Mouse (Mus musculus) hindbrain, embryonic 14.5 days (tissue): ENCODE results near the gene Tbc1d22a. TPM values are rescaled to one million over a fixed set of nuclear protein-coding genes. Genes with fewer than 3 reads are reported as not detected.

Source experiments
- ATAC-seq: fragments of 200-750 bp; cut with Nextera tagmentation; 2 replicates; pipeline ENCODE4 v1.8.0; 2017; ENCODE audit warnings: moderate number of reproducible peaks, mild to moderate bottlenecking, moderate TSS enrichment, moderate library complexity; ENCODE audit not compliant: low FRiP score
- DNase-seq: peaks from one replicate; pipeline ENCODE4 v3.0.0-alpha.2; 2015; ENCODE audit warnings: low spot score
- H3K27ac ChIP-seq: fragments of 300-500 bp; sonication (generic); 2 replicates; pipeline ENCODE4 v1.5.1; 2014; ENCODE audit warnings: mild to moderate bottlenecking, moderate library complexity
- H3K27me3 ChIP-seq: fragments of 300-500 bp; sonication (generic); 2 replicates; pipeline ENCODE4 v1.6.1; 2014; ENCODE audit warnings: mild to moderate bottlenecking, low read length, mixed read lengths; ENCODE audit not compliant: control insufficient read depth, insufficient read depth
- H3K36me3 ChIP-seq: fragments of 300-500 bp; sonication (generic); replicated peaks from 2 replicates; pipeline ENCODE4 v1.6.1; 2014; ENCODE audit not compliant: control insufficient read depth, insufficient read depth
- H3K4me1 ChIP-seq: fragments of 300-500 bp; sonication (generic); replicated peaks from 2 replicates; pipeline ENCODE4 v1.6.1; 2014; ENCODE audit warnings: antibody characterized with exemption, low read length, mixed read lengths; ENCODE audit not compliant: control insufficient read depth, insufficient read depth
- H3K4me2 ChIP-seq: fragments of 300-500 bp; sonication (generic); replicated peaks from 2 replicates; pipeline ENCODE4 v1.6.1; 2014; ENCODE audit warnings: mild to moderate bottlenecking, moderate library complexity
- H3K4me3 ChIP-seq: fragments of 300-500 bp; sonication (generic); replicated peaks from 2 replicates; pipeline ENCODE4 v1.5.1; 2014; ENCODE audit warnings: mild to moderate bottlenecking, low read length
- H3K9ac ChIP-seq: fragments of 300-500 bp; sonication (generic); 2 replicates; pipeline ENCODE4 v1.6.1; 2014
- H3K9me3 ChIP-seq: fragments of 300-500 bp; sonication (generic); 2 replicates; pipeline ENCODE4 v1.6.1; 2016; ENCODE audit warnings: low read length; ENCODE audit not compliant: control insufficient read depth
- WGBS: fragments of 180-500 bp; shearing (Covaris S2); extraction: QIAGEN DNeasy Blood & Tissue Kit; methylation state at CpG from one replicate; pipeline ENCODE4 v1.1.7; 2014; 5-methylcytosine and 5-hydroxymethylcytosine counted together
- polyA plus RNA-seq: library from polyadenylated mRNA; unstranded; fragments of >200 nt; fragmentation: Nextera tagmentation; extraction: Ambion mirVana; gene quantifications from 2 replicates; pipeline ENCODE4 v1.2.1, GENCODE M21; 2014

Tbc1d22a gene
- polyA plus RNA-seq, 1 experiment from 2014 or later = 10.7 TPM

DNA sequence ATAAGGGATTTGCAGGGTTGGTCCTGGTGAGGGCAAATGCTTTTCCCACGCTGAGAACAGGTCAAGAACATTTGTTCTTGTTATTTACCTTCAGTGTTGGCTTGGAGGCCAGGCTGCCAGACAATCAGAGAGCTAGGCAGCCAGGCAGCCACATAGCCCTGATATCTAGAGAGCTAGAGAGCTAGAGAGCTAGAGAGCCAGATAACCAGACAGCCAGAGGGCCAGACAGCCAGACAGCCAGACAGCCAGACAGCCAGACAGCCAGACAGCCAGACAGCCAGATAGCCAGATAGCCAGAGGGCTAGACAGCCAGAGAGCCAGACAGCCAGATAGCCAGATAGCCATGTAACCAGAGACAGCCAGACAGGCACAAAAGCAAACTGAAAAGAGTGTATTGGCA is 208.6 kb downstream of the Tbc1d22a start:
- no peak overlapping the region for H3K27ac ChIP-seq
- no peak overlapping the region for H3K4me2 ChIP-seq
- 74% methylated on average over 1 of the region's 1 CpGs for WGBS
- no peaks in the 10 kb centered on the region for H3K36me3 ChIP-seq
- no peak for ATAC-seq
- peaks cover 13% of the 10 kb centered on the region for H3K4me1 ChIP-seq
- H3K9ac ChIP-seq = no peak overlapping the region
- DNase-seq = no peak
- no peaks in the 10 kb centered on the region for H3K27me3 ChIP-seq
- H3K9me3 ChIP-seq = no peaks in the 10 kb centered on the region
- H3K4me3 ChIP-seq = no peak overlapping the region

- Histone ChIP-seq H3K27me3 (no peaks in the 10 kb centered on the region), H3K4me3 (no peak overlapping the region), H3K4me1 (peaks cover 9% of the 10 kb centered on the region), H3K4me2 (no peak overlapping the region), H3K27ac (no peak overlapping the region), H3K36me3 (no peaks in the 10 kb centered on the region), H3K9ac (no peak overlapping the region), H3K9me3 (no peaks in the 10 kb centered on the region)
- ATAC-seq (no peak), DNase-seq (no peak)
- 69% methylated on average over 2 of the region's 2 CpGs for WGBS
Measured at GRCm38 (mm10) chr15:86423884-86424283, 209.6 kb downstream of the Tbc1d22a start.

DNA sequence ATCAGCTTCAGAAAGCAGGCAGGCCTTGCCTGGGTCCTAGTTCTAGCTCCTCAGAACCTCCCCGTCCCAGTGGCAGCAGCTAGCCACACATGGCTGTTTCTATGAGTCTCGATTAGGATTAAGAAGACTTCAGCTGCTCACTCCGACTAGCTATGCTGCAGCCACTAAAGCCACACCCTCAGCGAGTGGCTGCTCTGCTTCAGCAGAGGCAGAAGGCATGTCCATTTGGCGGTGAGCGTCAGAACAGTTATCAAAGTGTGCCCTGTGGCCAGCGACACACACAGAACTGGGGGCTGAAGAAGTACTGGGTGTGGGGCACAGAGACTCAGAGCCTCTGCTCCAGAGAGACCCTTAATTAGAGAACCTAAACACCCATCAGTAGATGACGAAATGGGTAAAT is 210.7 kb downstream of the Tbc1d22a start:
- WGBS = 69% methylated on average over 8 of the region's 8 CpGs
- no peak for DNase-seq
- H3K9me3 ChIP-seq = no peaks in the 10 kb centered on the region

DNA sequence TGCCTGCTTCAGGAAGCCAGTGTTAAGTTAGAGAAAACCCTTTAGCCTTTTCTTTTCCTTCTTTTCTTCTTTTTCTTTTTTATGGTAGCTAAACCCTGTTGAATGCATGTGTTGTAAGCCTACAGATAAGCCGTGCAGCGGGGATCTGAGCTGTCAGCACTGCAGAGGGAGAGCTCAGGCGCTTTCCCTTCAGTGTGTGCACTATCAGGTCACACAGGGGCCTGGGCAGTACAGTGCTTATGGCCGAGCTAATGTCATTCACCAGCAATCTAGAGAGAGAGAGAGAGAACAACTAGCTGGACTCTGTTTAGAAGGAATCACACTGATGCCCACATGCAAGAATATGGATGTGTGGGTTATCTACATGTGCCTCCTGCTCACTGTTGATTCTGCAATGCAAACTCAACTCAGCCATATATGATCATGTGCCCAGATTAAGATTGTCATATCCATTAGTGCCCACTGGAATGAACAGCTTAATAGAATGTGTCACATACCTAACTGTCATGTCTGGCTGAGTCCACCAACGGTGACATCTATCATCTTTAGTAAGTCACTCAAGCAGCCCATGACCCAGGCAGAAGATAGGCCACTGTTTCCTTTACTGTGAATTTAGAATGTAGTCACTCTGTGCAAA is 212.2 kb downstream of the Tbc1d22a start:
- no peaks in the 10 kb centered on the region for H3K27me3 ChIP-seq
- 76% methylated on average over 5 of the region's 5 CpGs for WGBS
- 0 out of 2 replicates have a peak, but pooled peaks cover 7% of the 10 kb centered on the region for H3K4me1 ChIP-seq
- H3K4me2 ChIP-seq = no peak overlapping the region
- no peak for ATAC-seq
- H3K4me3 ChIP-seq = no peak overlapping the region
- H3K9ac ChIP-seq = no peak overlapping the region
- H3K27ac ChIP-seq = no peak overlapping the region
- H3K9me3 ChIP-seq = no peaks in the 10 kb centered on the region
- no peak for DNase-seq
- H3K36me3 ChIP-seq = no peaks in the 10 kb centered on the region

More for the DNA sequence above, 210.7 kb downstream of the Tbc1d22a start:
- Histone ChIP-seq H3K4me1 (peaks cover 4% of the 10 kb centered on the region; the same call in 1 of the 2 replicates), H3K27me3 (no peaks in the 10 kb centered on the region), H3K9ac (no peak overlapping the region), H3K27ac (no peak overlapping the region), H3K4me2 (no peak overlapping the region), H3K36me3 (no peaks in the 10 kb centered on the region), H3K4me3 (no peak overlapping the region)
- ATAC-seq = no peak

- no peak overlapping the region for H3K27ac ChIP-seq
- H3K4me3 ChIP-seq = no peak overlapping the region
- H3K36me3 ChIP-seq = no peaks in the 10 kb centered on the region
- H3K9ac ChIP-seq = no peak overlapping the region
- 77% methylated on average over 4 of the region's 4 CpGs for WGBS
- H3K4me2 ChIP-seq = no peak overlapping the region
- H3K4me1 ChIP-seq = 0 out of 2 replicates have a peak, but pooled peaks cover 9% of the 10 kb centered on the region
- H3K9me3 ChIP-seq = no peaks in the 10 kb centered on the region
- no peak for DNase-seq
- no peaks in the 10 kb centered on the region for H3K27me3 ChIP-seq
- no peak for ATAC-seq
Measured at GRCm38 (mm10) chr15:86427439-86427838, 213.2 kb downstream of the Tbc1d22a start.

- no peak overlapping the region for H3K4me3 ChIP-seq
- no peak for DNase-seq
- no peak overlapping the region for H3K4me2 ChIP-seq
- peaks cover 18% of the 10 kb centered on the region; the same call in 1 of the 2 replicates for H3K4me1 ChIP-seq
- 71% methylated on average over 5 of the region's 5 CpGs for WGBS
- H3K27me3 ChIP-seq = no peaks in the 10 kb centered on the region
- ATAC-seq = no peak
- no peak overlapping the region for H3K9ac ChIP-seq
- no peaks in the 10 kb centered on the region for H3K9me3 ChIP-seq
- no peak overlapping the region for H3K27ac ChIP-seq
- H3K36me3 ChIP-seq = no peaks in the 10 kb centered on the region
Measured at GRCm38 (mm10) chr15:86428496-86428895, 214.2 kb downstream of the Tbc1d22a start.

- H3K36me3 ChIP-seq = no peaks in the 10 kb centered on the region
- H3K4me1 ChIP-seq = peaks cover 24% of the 10 kb centered on the region; the same call in 1 of the 2 replicates
- no peak overlapping the region for H3K4me2 ChIP-seq
- no peak for ATAC-seq
- no peaks in the 10 kb centered on the region for H3K9me3 ChIP-seq
- no peak overlapping the region for H3K27ac ChIP-seq
- no peak overlapping the region for H3K9ac ChIP-seq
- H3K4me3 ChIP-seq = no peak overlapping the region
- WGBS = 84% methylated on average over 8 of the region's 8 CpGs
- no peaks in the 10 kb centered on the region for H3K27me3 ChIP-seq
- DNase-seq = no peak
Measured at GRCm38 (mm10) chr15:86429766-86430335, 215.6 kb downstream of the Tbc1d22a start.

- ATAC-seq = no peak
Measured at GRCm38 (mm10) chr15:86431539-86432080, 217.4 kb downstream of the Tbc1d22a start.

DNA sequence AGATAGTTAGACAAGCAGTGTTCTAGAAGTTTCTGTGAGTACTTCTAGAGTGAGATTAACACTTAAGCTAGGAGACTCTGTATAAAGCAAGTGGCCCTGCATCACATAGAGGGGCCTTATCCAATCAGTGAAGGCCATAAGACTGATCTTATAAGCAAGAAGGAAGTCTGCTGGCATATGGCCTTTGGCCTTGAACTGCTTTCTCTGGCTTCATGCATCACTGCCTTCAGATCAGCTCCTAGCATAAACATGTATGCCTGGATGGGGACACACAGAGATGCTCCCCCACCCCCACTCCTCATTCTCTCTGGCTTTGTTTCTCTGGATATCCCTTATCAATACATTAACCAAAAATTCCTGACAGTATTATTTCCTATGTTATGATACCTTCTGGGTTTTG is 218.5 kb downstream of the Tbc1d22a start:
- H3K4me3 ChIP-seq = no peak overlapping the region
- H3K36me3 ChIP-seq = no peaks in the 10 kb centered on the region
- H3K27me3 ChIP-seq = no peaks in the 10 kb centered on the region
- H3K4me1 ChIP-seq = peaks cover 24% of the 10 kb centered on the region; the same call in 1 of the 2 replicates
- H3K27ac ChIP-seq = peak overlapping the region; percentile 21; the same call in 1 of the 2 replicates
- H3K4me2 ChIP-seq = no peak overlapping the region
- DNase-seq (no peak), ATAC-seq (no peak)
- H3K9ac ChIP-seq = no peak overlapping the region
- no peaks in the 10 kb centered on the region for H3K9me3 ChIP-seq

More at GRCm38 (mm10) chr15:86431539-86432080, 217.4 kb downstream of the Tbc1d22a start:
- Histone ChIP-seq H3K4me2 (no peak overlapping the region), H3K36me3 (no peaks in the 10 kb centered on the region), H3K4me3 (no peak overlapping the region), H3K4me1 (peaks cover 24% of the 10 kb centered on the region; the same call in 1 of the 2 replicates), H3K9me3 (no peaks in the 10 kb centered on the region), H3K27ac (no peak overlapping the region), H3K9ac (no peak overlapping the region), H3K27me3 (no peaks in the 10 kb centered on the region)
- no peak for DNase-seq
- 70% methylated on average over 11 of the region's 11 CpGs for WGBS
